Mouse (Mus musculus) gastrocnemius, postnatal 14 days (tissue): ENCODE results near the gene Slc44a1. TPM values are rescaled to one million over a fixed set of nuclear protein-coding genes. Genes with fewer than 3 reads are reported as not detected.
A peak's percentile ranks its signal among the peaks of the same experiment; 100 is the strongest.

Experiments
- DNase-seq: peaks from one replicate; pipeline ENCODE4 v3.0.0; 2021; ENCODE audit warnings: mixed read lengths
- intact Hi-C: fragments of 180-260 bp; cut with DNase I; formaldehyde crosslinking; loops from one replicate; pipeline ENCODE4 v1.15.1; 2025; ENCODE audit warnings: low total_unique reads
- total RNA-seq, 2 experiments: library from RNA; stranded (reverse); gene quantifications; 2 replicates each; pipeline ENCODE4 v1.2.3; 2021

Slc44a1 gene
- total RNA-seq, 2 experiments from 2014 or later, result 26.6 to 30.3 TPM

DNA sequence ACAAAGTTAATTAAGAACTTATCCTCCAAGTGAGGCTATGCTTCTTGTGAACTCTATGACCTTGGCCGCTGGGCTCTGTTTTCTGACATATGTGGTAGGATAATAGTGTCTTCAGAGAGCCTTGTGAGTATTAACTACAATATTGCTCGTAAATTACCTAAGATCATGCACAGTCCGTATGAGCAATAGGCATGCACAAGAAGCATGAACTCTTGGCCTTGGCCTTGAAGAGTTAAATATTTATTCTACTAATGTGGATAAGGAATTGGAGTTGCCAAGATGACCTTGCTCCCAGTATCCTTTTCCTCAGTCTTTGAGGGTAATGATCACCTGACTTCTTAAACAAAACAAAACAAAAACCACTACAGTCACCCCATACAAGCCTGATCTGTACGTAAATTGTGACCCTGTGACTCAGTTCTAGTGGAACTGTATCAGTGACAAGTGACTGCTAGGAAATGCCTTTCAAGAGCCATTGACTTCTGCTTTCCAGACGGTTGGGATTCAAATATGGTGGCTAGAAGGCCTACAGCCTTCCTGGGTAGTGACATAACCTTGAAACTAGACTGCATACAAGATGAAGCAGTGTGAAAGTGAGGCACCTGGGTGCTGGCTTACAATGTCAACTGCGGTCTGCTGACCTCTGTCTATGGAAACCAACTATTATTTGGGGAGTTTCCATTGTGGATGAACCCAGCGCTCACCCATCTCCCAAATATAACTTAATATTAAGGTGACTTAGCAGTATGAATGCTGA is 150.7 kb downstream of the Slc44a1 start:
- no peak for DNase-seq
- intact Hi-C loops, result loop anchor here (5.0 kb wide), 1 partner anchor 209 kb away; no protein-coding TSS in a partner anchor

DNA sequence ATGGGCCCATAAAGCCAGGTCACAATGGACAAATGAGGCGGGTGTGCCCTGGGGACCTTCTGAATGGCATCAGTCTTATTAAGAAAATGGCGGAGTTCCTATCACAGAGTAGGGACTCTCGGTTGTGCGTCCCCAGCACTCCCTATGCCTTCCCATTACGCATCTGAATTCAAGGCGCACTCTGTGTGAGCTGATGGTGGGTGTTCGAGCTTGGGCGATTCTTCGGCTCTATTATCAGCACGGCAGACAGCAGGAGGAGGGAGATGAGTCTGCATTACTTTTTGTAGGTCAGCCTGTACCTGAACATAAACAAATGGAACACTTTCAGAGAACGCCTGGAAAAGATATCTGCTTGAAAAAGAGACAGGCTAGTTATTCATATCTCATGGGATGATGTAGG is 151.3 kb downstream of the Slc44a1 start:
- intact Hi-C loops, result loop anchor here (5.0 kb wide), 1 partner anchor 209 kb away; no protein-coding TSS in a partner anchor
- no peak for DNase-seq

- intact Hi-C loops, result loop anchor here (5.0 kb wide), 1 partner anchor 210 kb away; no protein-coding TSS in a partner anchor
- no peak for DNase-seq
Observed at GRCm38 (mm10) chr4:53591941-53592340, 151.7 kb downstream of the Slc44a1 start.

- intact Hi-C loops, result loop anchor here (5.0 kb wide), 1 partner anchor 210 kb away; no protein-coding TSS in a partner anchor
- peak; percentile 31 for DNase-seq
Observed at GRCm38 (mm10) chr4:53592386-53592785, 152.2 kb downstream of the Slc44a1 start.

DNA sequence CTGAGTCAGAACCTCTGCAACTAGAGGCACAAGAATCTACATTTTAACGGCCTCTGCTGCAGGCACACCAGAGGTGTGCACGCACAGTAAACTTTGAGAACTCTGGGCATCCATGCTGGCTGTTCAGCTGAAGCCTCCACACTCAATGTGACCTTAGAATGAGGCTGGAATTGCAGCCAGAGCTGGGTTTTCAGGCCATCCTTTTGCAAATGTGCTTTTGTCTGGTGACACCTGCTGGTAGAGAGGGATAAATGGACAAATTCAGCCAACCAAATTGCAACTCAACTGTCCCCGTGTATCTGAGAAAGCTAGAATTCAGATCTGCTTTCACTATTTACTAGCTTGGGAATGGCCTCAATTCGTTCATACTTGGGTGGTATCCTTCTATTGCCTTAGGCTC is 154.0 kb downstream of the Slc44a1 start:
- peak; percentile 50 for DNase-seq
- intact Hi-C loops, result loop anchor here (5.0 kb wide), 1 partner anchor 212 kb away; no protein-coding TSS in a partner anchor

- intact Hi-C loops, result no loop called here
- no peak for DNase-seq
Observed at GRCm38 (mm10) chr4:53595246-53596062, 155.2 kb downstream of the Slc44a1 start.

DNA sequence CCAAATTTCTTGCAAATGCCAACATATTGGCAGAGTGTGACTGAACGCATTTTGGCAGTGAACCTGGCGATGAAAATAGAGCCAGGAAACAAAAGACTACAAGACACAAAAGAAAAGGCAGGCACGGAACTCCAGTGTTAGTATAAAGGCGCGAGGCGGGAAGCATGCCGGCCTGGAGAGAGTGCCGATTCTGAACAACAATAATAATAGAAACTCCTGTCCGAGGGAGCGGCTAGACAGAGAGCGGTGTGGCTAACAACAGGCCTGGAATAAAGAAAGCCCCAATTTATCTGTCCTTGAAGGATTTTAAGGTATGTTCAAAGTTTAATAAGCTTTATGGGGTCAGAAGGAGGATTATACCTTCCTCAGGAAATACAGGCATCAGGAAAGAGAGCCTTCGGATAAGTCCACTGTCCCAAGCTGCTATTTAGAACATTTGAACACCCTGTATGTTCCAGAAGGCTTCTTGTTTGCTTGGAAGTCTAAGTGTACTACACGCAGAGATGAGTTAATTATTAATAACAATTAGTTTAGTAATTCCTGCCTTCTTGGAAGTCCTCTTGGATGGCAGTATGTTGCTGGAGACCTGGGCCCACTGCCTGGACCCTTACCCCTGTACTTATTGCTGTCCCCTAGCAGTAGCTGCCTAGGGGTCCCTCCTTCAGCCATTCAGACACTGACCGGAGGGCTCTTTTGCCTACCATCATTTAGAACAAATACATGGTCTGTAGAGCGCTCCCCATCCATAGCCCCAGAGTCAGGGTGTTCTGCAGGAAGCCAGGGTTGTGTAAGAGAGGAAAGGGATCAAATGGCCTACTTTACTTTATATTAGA is 156.1 kb downstream of the Slc44a1 start:
- DNase-seq, result no peak
- intact Hi-C loops, result no loop called here

DNA sequence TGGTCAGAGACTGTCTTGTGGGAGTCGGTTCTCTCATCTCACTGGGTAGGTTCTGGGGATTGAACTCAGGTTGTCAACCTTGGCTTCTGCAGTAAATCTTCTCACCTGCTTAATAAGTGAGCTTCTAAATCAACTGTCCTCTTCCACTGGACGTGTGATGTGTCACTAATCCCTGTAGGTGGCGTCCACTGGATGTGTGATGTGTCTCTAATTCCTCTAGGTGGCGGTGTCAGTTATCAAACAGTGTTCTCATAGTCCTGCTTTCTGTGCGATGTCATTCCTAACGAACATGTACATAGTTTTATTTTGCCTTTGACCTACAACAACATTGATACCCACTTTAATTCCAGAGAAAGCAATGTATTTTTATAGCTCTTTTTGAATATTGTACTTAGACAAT is 160.2 kb downstream of the Slc44a1 start:
- intact Hi-C loops, result no loop called here
- DNase-seq, result no peak

- no peak for DNase-seq
- intact Hi-C loops, result no loop called here
Observed at GRCm38 (mm10) chr4:53614576-53615225, 174.5 kb downstream of the Slc44a1 start.

GRCm38 (mm10) chr4:53617968-53618367 is 177.8 kb downstream of the Slc44a1 start:
- DNase-seq, result no peak
- intact Hi-C loops, result no loop called here

DNA sequence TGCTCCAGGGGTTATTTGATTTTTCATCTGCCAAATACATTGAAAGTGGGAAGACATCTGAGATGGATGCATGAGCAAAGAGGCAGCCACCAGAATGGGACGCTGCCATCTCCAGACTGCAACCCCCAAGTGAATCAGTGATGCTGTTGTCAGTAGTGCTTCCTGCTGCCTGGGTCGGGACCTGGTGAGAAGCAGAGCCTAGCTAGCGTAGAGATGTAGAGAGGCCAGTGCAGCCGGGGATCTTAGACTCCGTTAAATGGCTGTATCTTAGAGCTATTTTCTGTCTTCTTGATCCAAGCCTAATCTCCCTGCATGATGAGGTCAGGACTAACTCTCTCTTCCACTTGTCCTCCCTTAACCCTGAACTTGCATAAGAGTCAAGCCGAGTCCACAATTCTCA is 179.9 kb downstream of the Slc44a1 start:
- no peak for DNase-seq
- intact Hi-C loops, result no loop called here

DNA sequence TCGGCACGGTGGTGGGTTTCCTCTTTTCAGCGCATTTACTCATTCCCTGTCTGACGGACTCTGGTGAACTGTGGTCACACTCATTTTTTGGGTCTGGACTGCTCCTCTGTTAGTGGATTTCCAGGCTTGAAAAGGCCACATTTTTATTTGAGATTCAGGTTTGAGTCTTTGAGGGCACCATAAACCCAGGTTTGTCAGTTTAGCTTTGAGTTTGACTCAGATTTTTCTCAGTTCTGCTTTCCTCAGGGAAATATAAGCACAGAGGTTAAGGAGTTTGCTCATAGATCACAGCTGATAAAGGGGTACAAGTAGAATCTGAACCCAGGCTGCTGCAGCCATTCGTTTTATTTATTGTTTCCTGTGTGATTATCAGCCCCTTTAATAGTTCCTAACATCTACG is 180.9 kb downstream of the Slc44a1 start:
- no peak for DNase-seq
- intact Hi-C loops, result no loop called here

DNA sequence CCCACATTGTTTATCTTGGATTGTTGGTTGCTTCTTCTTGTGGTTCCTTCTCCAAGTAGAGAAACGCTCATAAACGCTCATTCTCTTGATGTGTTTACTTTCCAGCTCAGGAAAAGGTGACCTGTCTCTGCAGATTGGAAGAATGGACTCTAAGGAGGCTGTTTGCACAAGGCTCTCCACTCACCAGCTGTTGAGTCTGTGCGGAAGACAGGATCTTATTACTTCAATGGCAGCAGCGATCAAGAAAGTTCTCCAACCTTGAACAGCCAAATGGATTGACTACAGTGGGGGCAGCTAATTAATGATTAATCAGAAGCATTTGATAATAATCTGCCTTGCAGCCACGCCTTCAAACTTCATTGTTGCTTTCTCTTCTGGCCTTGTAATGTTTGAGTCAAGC is 181.3 kb downstream of the Slc44a1 start:
- no peak for DNase-seq
- intact Hi-C loops, result no loop called here

GRCm38 (mm10) chr4:53623711-53624110 is 183.5 kb downstream of the Slc44a1 start:
- intact Hi-C loops, result no loop called here
- no peak for DNase-seq

DNA sequence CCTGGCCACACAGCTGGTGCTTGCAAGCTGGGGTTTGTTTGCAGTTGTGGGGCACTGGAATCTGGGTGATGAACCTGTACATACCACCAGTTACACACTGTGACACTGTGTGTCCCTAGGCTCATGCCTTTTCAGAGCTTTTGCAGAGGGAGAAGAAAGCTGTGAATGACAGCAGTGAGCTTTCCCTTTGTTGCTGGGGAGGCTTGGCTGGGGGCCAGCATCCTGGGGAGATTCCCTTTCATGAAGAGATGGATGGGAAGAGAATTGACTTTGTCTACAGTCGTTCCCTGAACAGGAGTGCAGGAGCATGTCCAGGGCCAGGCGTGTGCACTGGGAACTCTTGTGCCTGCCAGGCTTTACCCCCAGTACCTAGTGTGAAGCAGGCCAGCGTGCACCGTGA is 184.6 kb downstream of the Slc44a1 start:
- DNase-seq, result peak; percentile 39
- intact Hi-C loops, result no loop called here

- no peak for DNase-seq
- intact Hi-C loops, result no loop called here
Observed at GRCm38 (mm10) chr4:53625263-53625662, 185.1 kb downstream of the Slc44a1 start.

DNA sequence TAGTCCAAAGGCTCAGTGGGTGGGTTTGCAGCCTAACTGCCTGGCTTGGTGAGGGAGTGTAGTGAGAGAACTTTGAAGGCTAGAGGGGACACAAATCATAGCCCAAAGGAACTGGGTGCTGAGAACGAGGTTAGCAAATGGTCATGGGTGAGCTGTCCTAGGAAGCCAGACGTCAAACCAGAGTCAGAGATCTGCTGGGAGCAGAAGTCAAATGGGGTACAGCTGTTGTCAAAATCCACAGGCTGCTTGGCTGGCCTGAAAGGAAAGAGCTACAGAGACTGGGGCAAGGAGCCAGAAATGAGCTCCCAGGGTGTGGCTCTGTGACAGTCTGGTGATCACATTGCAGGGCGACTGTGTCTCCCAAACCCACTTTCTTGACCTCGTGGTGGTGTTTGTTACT is 188.7 kb downstream of the Slc44a1 start:
- intact Hi-C loops, result no loop called here
- peak; percentile 80 for DNase-seq

GRCm38 (mm10) chr4:53630963-53631315 is 190.7 kb downstream of the Slc44a1 start:
- intact Hi-C loops, result no loop called here
- DNase-seq, result no peak

DNA sequence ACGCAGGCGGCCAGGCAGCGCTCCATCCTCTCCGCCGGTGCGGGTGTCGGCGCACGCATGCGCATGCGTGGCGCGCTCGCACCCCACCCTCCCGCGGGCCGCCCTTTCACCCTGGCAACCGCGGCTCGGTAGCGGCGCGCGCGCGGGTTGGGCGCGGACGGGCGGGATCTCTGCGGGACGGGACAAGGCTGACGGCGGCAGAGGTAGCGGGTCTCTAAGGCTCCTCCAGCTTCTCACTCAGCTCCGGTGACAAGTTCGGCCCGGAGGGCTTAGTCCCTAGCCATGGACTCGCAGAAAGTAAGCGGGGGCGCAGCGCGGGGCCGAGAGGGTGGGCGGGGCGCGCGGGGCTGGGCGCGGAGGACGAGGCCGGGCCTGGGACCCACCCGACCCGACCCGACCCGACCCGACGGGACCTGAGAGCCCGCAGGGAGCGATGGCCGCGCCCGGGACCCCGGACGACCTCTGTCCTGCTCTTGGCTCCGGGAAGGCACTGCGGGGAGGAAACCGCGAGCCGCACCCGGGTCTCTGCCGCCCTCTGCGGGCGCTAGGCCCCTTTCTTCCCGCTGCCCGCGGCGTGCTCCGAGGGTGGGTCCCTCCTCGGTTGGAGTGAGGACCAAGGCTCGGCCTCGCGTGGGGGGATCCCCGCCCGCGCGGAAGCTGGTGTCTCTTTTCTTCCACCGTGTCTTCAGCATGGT is 191.2 kb downstream of the Slc44a1 start, which contains the start of gene Fsd1l:
Gene Fsd1l (plus strand): TSS at position 156 of the 695 bp plus-strand sequence.
- intact Hi-C loops, result no loop called here
- peak; percentile 85 for DNase-seq
